Mouse (Mus musculus): ENCODE results near the gene Ehmt1. TPM values are rescaled to one million over a fixed set of nuclear protein-coding genes. Genes with fewer than 3 reads are reported as not detected.

Ehmt1 gene
- polyA plus RNA-seq, 1 experiment from 2014 or later, result 96.5 TPM

GRCm38 (mm10) chr2:24796833-24797457 is 122.5 kb downstream of the Ehmt1 start:
- no peaks in the 10 kb centered on the region for H3K9me3 ChIP-seq (ENCODE audit: control insufficient read depth, low read length)
- H3K27ac ChIP-seq (ENCODE audit: low read depth, low read length), result no peak overlapping the region
- H3K36me3 ChIP-seq (ENCODE audit: control insufficient read depth, insufficient read depth, low read length), result peaks cover 32% of the 10 kb centered on the region
- no peak overlapping the region for H3K4me3 ChIP-seq (ENCODE audit: low read depth, low read length)
- no peak overlapping the region for H3K9ac ChIP-seq (ENCODE audit: low read length)
- no peaks in the 10 kb centered on the region for H3K4me1 ChIP-seq (ENCODE audit: control insufficient read depth, insufficient read depth, low read length)
- H3K4me2 ChIP-seq, result no peak overlapping the region
- no peak for ATAC-seq (ENCODE audit: low FRiP score)
- DNase-seq (ENCODE audit: low spot score, missing footprints), result no peak
- 93% methylated on average over 5 of the region's 5 CpGs for WGBS
- H3K27me3 ChIP-seq (ENCODE audit: control insufficient read depth, insufficient read depth, low read length), result no peaks in the 10 kb centered on the region

- Histone ChIP-seq H3K4me3 (ENCODE audit: low read depth, low read length) (no peak overlapping the region), H3K4me2 (no peak overlapping the region), H3K9me3 (ENCODE audit: control insufficient read depth, low read length) (no peaks in the 10 kb centered on the region), H3K27ac (ENCODE audit: low read depth, low read length) (no peak overlapping the region), H3K4me1 (ENCODE audit: control insufficient read depth, insufficient read depth, low read length) (no peaks in the 10 kb centered on the region), H3K36me3 (ENCODE audit: control insufficient read depth, insufficient read depth, low read length) (peaks cover 11% of the 10 kb centered on the region), H3K27me3 (ENCODE audit: control insufficient read depth, insufficient read depth, low read length) (no peaks in the 10 kb centered on the region), H3K9ac (ENCODE audit: low read length) (no peak overlapping the region)
- DNase-seq (ENCODE audit: low spot score, missing footprints) (no peak), ATAC-seq (ENCODE audit: low FRiP score) (no peak)
- 66% methylated on average over 4 of the region's 4 CpGs for WGBS
Observed at GRCm38 (mm10) chr2:24787250-24787649, 132.2 kb downstream of the Ehmt1 start.

GRCm38 (mm10) chr2:24781253-24781652 is 138.2 kb downstream of the Ehmt1 start:
- Histone ChIP-seq H3K4me1 (ENCODE audit: control insufficient read depth, insufficient read depth, low read length) (no peaks in the 10 kb centered on the region), H3K36me3 (ENCODE audit: control insufficient read depth, insufficient read depth, low read length) (no peaks in the 10 kb centered on the region), H3K9ac (ENCODE audit: low read length) (no peak overlapping the region), H3K27ac (ENCODE audit: low read depth, low read length) (no peak overlapping the region), H3K9me3 (ENCODE audit: control insufficient read depth, low read length) (no peaks in the 10 kb centered on the region), H3K4me2 (no peak overlapping the region), H3K4me3 (ENCODE audit: low read depth, low read length) (no peak overlapping the region), H3K27me3 (ENCODE audit: control insufficient read depth, insufficient read depth, low read length) (no peaks in the 10 kb centered on the region)
- DNase-seq (ENCODE audit: low spot score, missing footprints) (no peak), ATAC-seq (ENCODE audit: low FRiP score) (no peak)
- WGBS, result 49% methylated on average over 4 of the region's 4 CpGs

- H3K4me1 ChIP-seq (ENCODE audit: control insufficient read depth, insufficient read depth, low read length), result peaks cover 3% of the 10 kb centered on the region; the same call in 1 of the 2 replicates
- no peaks in the 10 kb centered on the region for H3K27me3 ChIP-seq (ENCODE audit: control insufficient read depth, insufficient read depth, low read length)
- H3K9me3 ChIP-seq (ENCODE audit: control insufficient read depth, low read length), result no peaks in the 10 kb centered on the region
- ATAC-seq (ENCODE audit: low FRiP score), result peak; percentile 33; the same call in 1 of the 2 replicates
- no peak overlapping the region for H3K4me3 ChIP-seq (ENCODE audit: low read depth, low read length)
- H3K9ac ChIP-seq (ENCODE audit: low read length), result no peak overlapping the region
- DNase-seq (ENCODE audit: low spot score, missing footprints), result no peak
- no peak overlapping the region for H3K27ac ChIP-seq (ENCODE audit: low read depth, low read length)
- H3K36me3 ChIP-seq (ENCODE audit: control insufficient read depth, insufficient read depth, low read length), result no peaks in the 10 kb centered on the region
- H3K4me2 ChIP-seq, result no peak overlapping the region
- WGBS, result 9% methylated on average over 3 of the region's 5 CpGs
Observed at GRCm38 (mm10) chr2:24776831-24777230, 142.6 kb downstream of the Ehmt1 start.

GRCm38 (mm10) chr2:24775951-24776587 is 143.3 kb downstream of the Ehmt1 start:
- H3K27ac ChIP-seq (ENCODE audit: low read depth, low read length), result no peak overlapping the region
- no peak overlapping the region for H3K4me3 ChIP-seq (ENCODE audit: low read depth, low read length)
- H3K27me3 ChIP-seq (ENCODE audit: control insufficient read depth, insufficient read depth, low read length), result no peaks in the 10 kb centered on the region
- DNase-seq (ENCODE audit: low spot score, missing footprints) (no peak), ATAC-seq (ENCODE audit: low FRiP score) (no peak)
- peaks cover 3% of the 10 kb centered on the region; the same call in 1 of the 2 replicates for H3K4me1 ChIP-seq (ENCODE audit: control insufficient read depth, insufficient read depth, low read length)
- no peak overlapping the region for H3K9ac ChIP-seq (ENCODE audit: low read length)
- H3K4me2 ChIP-seq, result no peak overlapping the region
- WGBS, result 83% methylated on average over 11 of the region's 11 CpGs
- no peaks in the 10 kb centered on the region for H3K9me3 ChIP-seq (ENCODE audit: control insufficient read depth, low read length)
- no peaks in the 10 kb centered on the region for H3K36me3 ChIP-seq (ENCODE audit: control insufficient read depth, insufficient read depth, low read length)

- H3K4me3 ChIP-seq (ENCODE audit: low read depth, low read length), result no peak overlapping the region
- WGBS, result 68% methylated on average over 7 of the region's 7 CpGs
Observed at GRCm38 (mm10) chr2:24774832-24775231, 144.6 kb downstream of the Ehmt1 start.

GRCm38 (mm10) chr2:24770861-24771260 is 148.6 kb downstream of the Ehmt1 start:
- no peaks in the 10 kb centered on the region for H3K36me3 ChIP-seq (ENCODE audit: control insufficient read depth, insufficient read depth, low read length)
- ATAC-seq (ENCODE audit: low FRiP score) (no peak), DNase-seq (ENCODE audit: low spot score, missing footprints) (no peak)
- no peak overlapping the region for H3K27ac ChIP-seq (ENCODE audit: low read depth, low read length)
- H3K4me1 ChIP-seq (ENCODE audit: control insufficient read depth, insufficient read depth, low read length), result peaks cover 3% of the 10 kb centered on the region; the same call in 1 of the 2 replicates
- no peak overlapping the region for H3K4me2 ChIP-seq
- H3K9me3 ChIP-seq (ENCODE audit: control insufficient read depth, low read length), result no peaks in the 10 kb centered on the region
- no peaks in the 10 kb centered on the region; the same call in 1 of the 2 replicates for H3K27me3 ChIP-seq (ENCODE audit: control insufficient read depth, insufficient read depth, low read length)
- no peak overlapping the region for H3K9ac ChIP-seq (ENCODE audit: low read length)
- WGBS, result 89% methylated on average over 4 of the region's 4 CpGs
- H3K4me3 ChIP-seq (ENCODE audit: low read depth, low read length), result no peak overlapping the region

More at GRCm38 (mm10) chr2:24774832-24775231, 144.6 kb downstream of the Ehmt1 start:
- Histone ChIP-seq H3K36me3 (ENCODE audit: control insufficient read depth, insufficient read depth, low read length) (no peaks in the 10 kb centered on the region), H3K27ac (ENCODE audit: low read depth, low read length) (no peak overlapping the region), H3K9me3 (ENCODE audit: control insufficient read depth, low read length) (no peaks in the 10 kb centered on the region), H3K27me3 (ENCODE audit: control insufficient read depth, insufficient read depth, low read length) (no peaks in the 10 kb centered on the region; the same call in 1 of the 2 replicates), H3K4me1 (ENCODE audit: control insufficient read depth, insufficient read depth, low read length) (peaks cover 3% of the 10 kb centered on the region; the same call in 1 of the 2 replicates), H3K9ac (ENCODE audit: low read length) (no peak overlapping the region), H3K4me2 (no peak overlapping the region)
- ATAC-seq (ENCODE audit: low FRiP score) (no peak), DNase-seq (ENCODE audit: low spot score, missing footprints) (no peak)

- Histone ChIP-seq H3K9ac (ENCODE audit: low read length) (peak within 1 kb of the TSS; percentile 60), H3K27me3 (ENCODE audit: control insufficient read depth, insufficient read depth, low read length) (peaks cover 21% of the 10 kb centered on the region), H3K4me3 (ENCODE audit: low read depth, low read length) (peak within 1 kb of the TSS; percentile 64), H3K27ac (ENCODE audit: low read depth, low read length) (no peak within 1 kb of the TSS), H3K9me3 (ENCODE audit: control insufficient read depth, low read length) (no peaks in the 10 kb centered on the region), H3K36me3 (ENCODE audit: control insufficient read depth, insufficient read depth, low read length) (no peaks in the 10 kb centered on the region), H3K4me1 (ENCODE audit: control insufficient read depth, insufficient read depth, low read length) (peaks cover 9% of the 10 kb centered on the region; the same call in 1 of the 2 replicates), H3K4me2 (peak within 1 kb of the TSS; percentile 96)
- 1% methylated on average over 38 of the region's 42 CpGs for WGBS
- peak; percentile 97 for ATAC-seq (ENCODE audit: low FRiP score)
- peak; percentile 97 for DNase-seq (ENCODE audit: low spot score, missing footprints)
Observed at GRCm38 (mm10) chr2:24763115-24763557, 156.3 kb downstream of the Ehmt1 start, which contains the start of gene Cacna1b. Gene Cacna1b (minus strand): TSS chr2:24763152.

GRCm38 (mm10) chr2:24762446-24762960 is 156.9 kb downstream of the Ehmt1 start:
- Histone ChIP-seq H3K27ac (ENCODE audit: low read depth, low read length) (no peak overlapping the region), H3K36me3 (ENCODE audit: control insufficient read depth, insufficient read depth, low read length) (no peaks in the 10 kb centered on the region), H3K9ac (ENCODE audit: low read length) (peak overlapping the region; percentile 60), H3K9me3 (ENCODE audit: control insufficient read depth, low read length) (no peaks in the 10 kb centered on the region), H3K4me1 (ENCODE audit: control insufficient read depth, insufficient read depth, low read length) (peaks cover 9% of the 10 kb centered on the region; the same call in 1 of the 2 replicates), H3K27me3 (ENCODE audit: control insufficient read depth, insufficient read depth, low read length) (peaks cover 21% of the 10 kb centered on the region), H3K4me3 (ENCODE audit: low read depth, low read length) (peak overlapping the region; percentile 64), H3K4me2 (peak overlapping the region; percentile 96)
- DNase-seq (ENCODE audit: low spot score, missing footprints) (peak; percentile 86), ATAC-seq (ENCODE audit: low FRiP score) (peak; percentile 73)
- under 1% methylated on average over 51 of the region's 52 CpGs for WGBS

Data from midbrain, embryonic 11.5 days (tissue).